Mouse (Mus musculus) left cerebral cortex, postnatal 4 days (tissue): ENCODE results near the gene Olfr765. TPM values are rescaled to one million over a fixed set of nuclear protein-coding genes. Genes with fewer than 3 reads are reported as not detected.
"Not testable (repeated sequence)": the region's sequence is repeated elsewhere in the genome, so short reads cannot be mapped to it uniquely, and the experiment has no call there.

Experiments
- DNase-seq: peaks from one replicate; pipeline ENCODE4 v3.0.0-alpha.2; 2022
- intact Hi-C: fragments of 180-260 bp; cut with DNase I; formaldehyde crosslinking; loops from one replicate; pipeline ENCODE4 v1.15.1; 2025
- total RNA-seq, 2 experiments: library from RNA; stranded (reverse); gene quantifications; 2 replicates each; pipeline ENCODE4 v1.2.3; 2021

Gene Olfr765
- total RNA-seq = not detected

GRCm38 (mm10) chr10:129049898-129050297, at the start of gene Olfr765:
Gene Olfr765, minus strand, starts transcription at chr10:129049998.
- DNase-seq, intact Hi-C loops: not testable (repeated sequence)

- no peak for DNase-seq
- intact Hi-C loops = no loop called here
Measured at GRCm38 (mm10) chr10:129099275-129099674, 49.5 kb upstream of the Olfr765 start, which contains the start of gene Olfr768. Gene Olfr768, minus strand, starts transcription at chr10:129099375.

- intact Hi-C loops = not testable (repeated sequence)
Measured at GRCm38 (mm10) chr10:129082810-129083209, 33.0 kb upstream of the Olfr765 start, which contains the start of gene Olfr767. Gene Olfr767, minus strand, starts transcription at chr10:129082910.

GRCm38 (mm10) chr10:129068877-129069276, 19.1 kb upstream of the Olfr765 start, which contains the start of gene Olfr766-ps1:
Gene Olfr766-ps1, minus strand, starts transcription at chr10:129068977.
- intact Hi-C loops = no loop called here
- DNase-seq = no peak

More at GRCm38 (mm10) chr10:129082810-129083209, 33.0 kb upstream of the Olfr765 start, which contains the start of gene Olfr767:
- DNase-seq = not testable (repeated sequence)

- intact Hi-C loops = no loop called here
- DNase-seq = no peak
Measured at GRCm38 (mm10) chr10:129039796-129040195, 10.0 kb downstream of the Olfr765 start, which contains the start of gene Olfr764-ps1. Gene Olfr764-ps1, minus strand, starts transcription at chr10:129039896.

GRCm38 (mm10) chr10:129028343-129028742, 21.5 kb downstream of the Olfr765 start:
- no peak for DNase-seq
- intact Hi-C loops = no loop called here

- peak; percentile 62 for DNase-seq
- intact Hi-C loops = loop anchor here (2.0 kb wide), 1 partner anchor 1067 kb away; no protein-coding TSS in a partner anchor
Measured at GRCm38 (mm10) chr10:129026018-129026662, 23.7 kb downstream of the Olfr765 start.

- no peak for DNase-seq
- intact Hi-C loops = no loop called here
Measured at GRCm38 (mm10) chr10:129023319-129023718, 26.5 kb downstream of the Olfr765 start.

- intact Hi-C loops = no loop called here
- DNase-seq = no peak
Measured at GRCm38 (mm10) chr10:129014477-129014876, 35.3 kb downstream of the Olfr765 start.

- intact Hi-C loops, DNase-seq: not testable (repeated sequence)
Measured at GRCm38 (mm10) chr10:129011511-129011910, 38.3 kb downstream of the Olfr765 start.

GRCm38 (mm10) chr10:129010288-129010841, 39.4 kb downstream of the Olfr765 start, which contains the start of gene Olfr763:
Gene Olfr763, plus strand, starts transcription at chr10:129010791.
- intact Hi-C loops = no loop called here
- DNase-seq = no peak

GRCm38 (mm10) chr10:129004032-129004920, 45.5 kb downstream of the Olfr765 start:
- no peak for DNase-seq
- intact Hi-C loops = no loop called here

- no peak for DNase-seq
- intact Hi-C loops = no loop called here
Measured at GRCm38 (mm10) chr10:128996523-128997040, 53.2 kb downstream of the Olfr765 start.

GRCm38 (mm10) chr10:128995796-128996195, 54.0 kb downstream of the Olfr765 start:
- intact Hi-C loops = no loop called here

More at GRCm38 (mm10) chr10:128995796-128996195, 54.0 kb downstream of the Olfr765 start:
- DNase-seq = no peak

Other genes starting within 250 kb of the Olfr765 start
- 10 to 100 TPM; 59.3 to 63.3 TPM for gene Dnajc14, start 245.9 kb downstream of the Olfr765 start, total RNA-seq
- gene Tmem198b, start 245.6 kb downstream of the Olfr765 start, total RNA-seq = 10 to 100 TPM; 14.1 to 14.2 TPM
- 10 to 100 TPM; 50.9 to 53.4 TPM for gene Sarnp, start 232.7 kb downstream of the Olfr765 start, total RNA-seq
- gene Ormdl2, start 228.4 kb downstream of the Olfr765 start, total RNA-seq = 1 to 10 TPM; 4.3 to 5.2 TPM
- gene Gdf11, start 158.3 kb downstream of the Olfr765 start, total RNA-seq = 10 to 100 TPM; 18.8 to 20.1 TPM
- gene Cd63, start 149.0 kb downstream of the Olfr765 start, total RNA-seq = 10 to 100 TPM; 52.7 to 64.3 TPM
- gene Rdh5, start 127.1 kb downstream of the Olfr765 start, total RNA-seq = 1 to 10 TPM; 5.4 to 6.1 TPM
- gene Bloc1s1, start 126.0 kb downstream of the Olfr765 start, total RNA-seq = 10 to 100 TPM; 90.7 to 91.9 TPM
- 1 to 10 TPM; 8.9 to 9.1 TPM for gene Itga7, start 116.2 kb downstream of the Olfr765 start, total RNA-seq
- gene Mettl7b, start 89.0 kb downstream of the Olfr765 start, total RNA-seq = not detected
- gene Olfr9, start 60.6 kb downstream of the Olfr765 start, total RNA-seq = not detected
- not detected for gene Olfr763, start 39.2 kb downstream of the Olfr765 start, total RNA-seq
- not detected for gene Olfr764-ps1, start 10.1 kb downstream of the Olfr765 start, total RNA-seq
- gene Olfr766-ps1, start 19.0 kb upstream of the Olfr765 start, total RNA-seq = not detected
- gene Olfr767, start 32.9 kb upstream of the Olfr765 start, total RNA-seq = under 1 TPM in 1 of 2 experiments, not detected in 1; 0.14 TPM
- not detected for gene Olfr768, start 49.4 kb upstream of the Olfr765 start, total RNA-seq
- not detected for gene Olfr769, start 67.9 kb upstream of the Olfr765 start, total RNA-seq
- not detected for gene Olfr770, start 89.0 kb upstream of the Olfr765 start, total RNA-seq
- not detected for gene Olfr771, start 114.8 kb upstream of the Olfr765 start, total RNA-seq
- not detected for gene Olfr772, start 127.9 kb upstream of the Olfr765 start, total RNA-seq
- gene Olfr773, start 137.4 kb upstream of the Olfr765 start, total RNA-seq = not detected
- not detected for gene Olfr774, start 186.2 kb upstream of the Olfr765 start, total RNA-seq
- gene Olfr775, start 198.4 kb upstream of the Olfr765 start, total RNA-seq = not detected
- not detected for gene Olfr776, start 209.1 kb upstream of the Olfr765 start, total RNA-seq
- not detected for gene Olfr777, start 221.5 kb upstream of the Olfr765 start, total RNA-seq